Comparison of ENCODE assay signal across 8 mouse cellular contexts in genomic region chr7:142538291-142538690, GRCm38 (mm10). TPM values are rescaled to one million over a fixed set of nuclear protein-coding genes. Genes with fewer than 3 reads are reported as not detected.
DNase-seq lines count a peak whose midpoint lies in the region; ATAC-seq and TF ChIP-seq lines count a peak whose summit lies in the region.
"Had no signal": no experiment of that assay in that cellular context is flagged by ENCODE, and none has a peak within 500 bp of the region (broad histone marks: within the 10 kb centered on the region; RNA-seq: fewer than 3 reads in every experiment).

No protein-coding gene starts in this region.

- H3K4me3 ChIP-seq in midbrain, embryonic 10.5 days: no peak overlapping the region; the same call in 1 of the 2 replicates
- no peak overlapping the region for H3K4me3 ChIP-seq in midbrain, postnatal 0 days (ENCODE audit: low read depth, low read length)
- no peak overlapping the region for H3K4me3 ChIP-seq in hindbrain, embryonic 14.5 days (replicated peaks; ENCODE audit: low read length)
- H3K4me3 ChIP-seq in midbrain, embryonic 11.5 days (ENCODE audit: low read depth, low read length): no peak overlapping the region

- peaks cover 47% of the 10 kb centered on the region for H3K36me3 ChIP-seq in midbrain, embryonic 10.5 days
- H3K36me3 ChIP-seq in midbrain, postnatal 0 days (ENCODE audit: insufficient read depth, low read length): peaks cover 8% of the 10 kb centered on the region; the same call in 1 of the 2 replicates
- H3K36me3 ChIP-seq in hindbrain, embryonic 14.5 days (replicated peaks; ENCODE audit: control insufficient read depth, insufficient read depth): peaks cover 29% of the 10 kb centered on the region
- peaks cover 7% of the 10 kb centered on the region for H3K36me3 ChIP-seq in midbrain, embryonic 11.5 days (ENCODE audit: control insufficient read depth, insufficient read depth, low read length)

- H3K27ac ChIP-seq in midbrain, embryonic 10.5 days (replicated peaks): peak overlapping the region; percentile 84
- H3K27ac ChIP-seq in midbrain, postnatal 0 days (ENCODE audit: low read depth, low read length): no peak overlapping the region
- peak overlapping the region; percentile 45 for H3K27ac ChIP-seq in hindbrain, embryonic 14.5 days
- H3K27ac ChIP-seq in midbrain, embryonic 11.5 days (ENCODE audit: low read depth, low read length): peak overlapping the region; percentile 45

- H3K9ac ChIP-seq in midbrain, postnatal 0 days (replicated peaks; ENCODE audit: low read length, poor library complexity, severe bottlenecking): no peak overlapping the region
- H3K9ac ChIP-seq in hindbrain, embryonic 14.5 days: peak overlapping the region; percentile 26; the same call in 1 of the 2 replicates
- peak overlapping the region; percentile 33; the same call in 1 of the 2 replicates for H3K9ac ChIP-seq in midbrain, embryonic 11.5 days (ENCODE audit: low read length)

- H3K4me2 ChIP-seq in midbrain, postnatal 0 days (ENCODE audit: low read depth, low read length, poor library complexity, severe bottlenecking): no peak overlapping the region
- no peak overlapping the region for H3K4me2 ChIP-seq in hindbrain, embryonic 14.5 days (replicated peaks)
- no peak overlapping the region for H3K4me2 ChIP-seq in midbrain, embryonic 11.5 days

- ATAC-seq in midbrain, postnatal 0 days (ENCODE audit: low FRiP score): no peak
- no peak for ATAC-seq in hindbrain, embryonic 14.5 days (ENCODE audit: low FRiP score)
- peak; percentile 8; the same call in 1 of the 2 replicates for ATAC-seq in midbrain, embryonic 11.5 days (ENCODE audit: low FRiP score)

- no peak for TF ChIP-seq CTCF in midbrain, postnatal 0 days (IDR thresholded peaks at IDR 0.05)

- no peaks in the 10 kb centered on the region for H3K9me3 ChIP-seq in midbrain, embryonic 10.5 days (replicated peaks)
- H3K9me3 ChIP-seq in midbrain, postnatal 0 days (ENCODE audit: low read length): no peaks in the 10 kb centered on the region
- H3K9me3 ChIP-seq in hindbrain, embryonic 14.5 days (ENCODE audit: control insufficient read depth, low read length): no peaks in the 10 kb centered on the region
- H3K9me3 ChIP-seq in midbrain, embryonic 11.5 days (ENCODE audit: control insufficient read depth, low read length): no peaks in the 10 kb centered on the region

- peaks cover 69% of the 10 kb centered on the region for H3K4me1 ChIP-seq in midbrain, embryonic 10.5 days
- peaks cover 8% of the 10 kb centered on the region; the same call in 1 of the 2 replicates for H3K4me1 ChIP-seq in midbrain, postnatal 0 days (ENCODE audit: insufficient read depth, low read length)
- H3K4me1 ChIP-seq in hindbrain, embryonic 14.5 days (replicated peaks; ENCODE audit: control insufficient read depth, insufficient read depth, low read length): peaks cover 31% of the 10 kb centered on the region
- H3K4me1 ChIP-seq in midbrain, embryonic 11.5 days (ENCODE audit: control insufficient read depth, insufficient read depth, low read length): peaks cover 33% of the 10 kb centered on the region

- WGBS in midbrain, embryonic 10.5 days: 26% methylated on average over 4 of the region's 4 CpGs
- WGBS in midbrain, postnatal 0 days: 47% methylated on average over 4 of the region's 4 CpGs
- WGBS in hindbrain, embryonic 14.5 days: 39% methylated on average over 4 of the region's 4 CpGs
- WGBS in midbrain, embryonic 11.5 days: 31% methylated on average over 4 of the region's 4 CpGs

- no peak for DNase-seq in midbrain, embryonic 10.5 days (ENCODE audit: low spot score)
- no peak for DNase-seq in midbrain, postnatal 0 days (ENCODE audit: low spot score)
- DNase-seq in hindbrain, embryonic 14.5 days (ENCODE audit: low spot score): no peak
- DNase-seq in midbrain, embryonic 11.5 days (ENCODE audit: low spot score, missing footprints): peak; percentile 91
- no peak for DNase-seq in cerebellum, postnatal 36 days
- DNase-seq in adrenal gland, postnatal 10 days: no peak
- DNase-seq in testis, postnatal 14 days (ENCODE audit: low spot score): no peak

- H3K27me3 ChIP-seq in midbrain, embryonic 10.5 days (ENCODE audit: low read depth, poor library complexity, severe bottlenecking): no peaks in the 10 kb centered on the region
- H3K27me3 ChIP-seq in midbrain, postnatal 0 days (ENCODE audit: insufficient read depth, low read length): no peaks in the 10 kb centered on the region
- H3K27me3 ChIP-seq in hindbrain, embryonic 14.5 days (ENCODE audit: control insufficient read depth, insufficient read depth, low read length): no peaks in the 10 kb centered on the region
- no peaks in the 10 kb centered on the region for H3K27me3 ChIP-seq in midbrain, embryonic 11.5 days (ENCODE audit: control insufficient read depth, insufficient read depth, low read length)

RNA-seq across cellular contexts. Expression of gene Mrpl23, which starts 5.8 kb away (rescaled TPM):
- polyA plus RNA-seq in midbrain, embryonic 10.5 days (2016; fragmentation: Nextera tagmentation; extraction: Ambion mirVana): 15.8 and 20.3 TPM in 2 replicates
- total RNA-seq in midbrain, postnatal 0 days (2014; rRNA removed): 56.3 and 60.8 TPM in 2 replicates
- polyA plus RNA-seq in midbrain, postnatal 0 days (2015; fragmentation: Nextera tagmentation; extraction: Ambion mirVana): 24.6 and 30.1 TPM in 2 replicates
- polyA plus RNA-seq in hindbrain, embryonic 14.5 days (2014; fragmentation: Nextera tagmentation; extraction: Ambion mirVana): 21.6 and 22.9 TPM in 2 replicates
- 13.9 and 16.6 TPM in 2 replicates for polyA plus RNA-seq in midbrain, embryonic 11.5 days (2014; fragmentation: Nextera tagmentation; extraction: Ambion mirVana)
- total RNA-seq in adrenal gland, postnatal 10 days (2021): 10 to 100 TPM in 1 of 2 experiments, 1 to 10 TPM in 1; 5.1 to 15.8 TPM

RNA-seq across cellular contexts. Expression of gene Tnnt3, which starts 39.7 kb away (rescaled TPM):
- polyA plus RNA-seq in midbrain, embryonic 10.5 days (2016; fragmentation: Nextera tagmentation; extraction: Ambion mirVana): 1.9 TPM in 2 replicates
- 1.3 and 1.5 TPM in 2 replicates for total RNA-seq in midbrain, postnatal 0 days (2014; rRNA removed)
- 2.0 and 3.1 TPM in 2 replicates for polyA plus RNA-seq in midbrain, postnatal 0 days (2015; fragmentation: Nextera tagmentation; extraction: Ambion mirVana)
- polyA plus RNA-seq in hindbrain, embryonic 14.5 days (2014; fragmentation: Nextera tagmentation; extraction: Ambion mirVana): 1.2 and 1.6 TPM in 2 replicates
- 0.77 and 2.0 TPM in 2 replicates for polyA plus RNA-seq in midbrain, embryonic 11.5 days (2014; fragmentation: Nextera tagmentation; extraction: Ambion mirVana)
- total RNA-seq in adrenal gland, postnatal 10 days (2021): 1,000 to 10,000 TPM in 1 of 2 experiments, 100 to 1,000 TPM in 1; 272 to 1,179 TPM
- total RNA-seq: MEL had no signal
